Comparison of ENCODE assay signal across 8 mouse cellular contexts in genomic region chr12:112617184-112617583, GRCm38 (mm10). TPM values are rescaled to one million over a fixed set of nuclear protein-coding genes. Genes with fewer than 3 reads are reported as not detected.
A peak's percentile ranks its signal among the peaks of the same experiment; 100 is the strongest.
DNase-seq lines count a peak whose midpoint lies in the region; ATAC-seq and TF ChIP-seq lines count a peak whose summit lies in the region.

No protein-coding gene starts in this region.

- TF ChIP-seq CTCF in gastrocnemius, adult 2 months (IDR thresholded peaks at IDR 0.05), result no peak
- no peak for TF ChIP-seq CTCF in kidney, adult 2 months (conservative IDR thresholded peaks at IDR 0.05; ENCODE audit: insufficient read depth, insufficient read length, low read depth, low read length)

- H3K27ac ChIP-seq in gastrocnemius, adult 2 months, result peak overlapping the region; percentile 99
- no peak overlapping the region for H3K27ac ChIP-seq in kidney, adult 2 months (ENCODE audit: insufficient read depth, low read depth, low read length)

- 81% methylated on average over 11 of the region's 11 CpGs for WGBS in kidney, adult 2 months

- no peaks in the 10 kb centered on the region for H3K27me3 ChIP-seq in kidney, adult 2 months (replicated peaks; ENCODE audit: control insufficient read depth, insufficient read depth, low read length)

- ATAC-seq in neutrophil, adult 5-6 weeks (ENCODE audit: extremely low read depth, insufficient number of reproducible peaks, low FRiP score, poor library complexity, severe bottlenecking), result peak; percentile 45

- no peak for DNase-seq in gastrocnemius, adult 2 months
- no peak for DNase-seq in gastrocnemius, postnatal 10 days
- DNase-seq in MEL-GATA-1-ER (ENCODE audit: extremely low read depth, low read depth), result peak; percentile 85
- peak; percentile 56 to 77 for DNase-seq in layer of hippocampus, adult 18-20 months (ENCODE audit: low spot score in 2 of 2)
- DNase-seq in embryo, embryonic 9.5 days (ENCODE audit: extremely low spot score), result no peak
- no peak for DNase-seq in kidney, adult 2 months
- DNase-seq in ovary, postnatal 14 days (ENCODE audit: low spot score), result no peak

- intact Hi-C loops in gastrocnemius, adult 2 months (cut with DNase I), result no loop called here

- TF ChIP-seq POLR2A in kidney, adult 2 months (IDR thresholded peaks at IDR 0.05; ENCODE audit: low read depth, low read length), result no peak

- no peak overlapping the region for H3K4me3 ChIP-seq in gastrocnemius, adult 2 months
- no peak overlapping the region for H3K4me3 ChIP-seq in kidney, adult 2 months (ENCODE audit: insufficient read depth, low read depth, low read length)

- H3K36me3 ChIP-seq in kidney, adult 2 months (ENCODE audit: control insufficient read depth, insufficient read depth, low read length), result no peaks in the 10 kb centered on the region

- 0 out of 2 replicates have a peak, but pooled peaks cover 10% of the 10 kb centered on the region for H3K4me1 ChIP-seq in kidney, adult 2 months (ENCODE audit: control insufficient read depth, insufficient read depth, low read length)

RNA-seq across cellular contexts. Expression of gene Adssl1, which starts 2.7 kb away (rescaled TPM):
- 1,000 to 10,000 TPM; 1,028 to 1,061 TPM for total RNA-seq in gastrocnemius, adult 2 months (2021)
- 100 to 1,000 TPM; 340 to 358 TPM for total RNA-seq in gastrocnemius, postnatal 10 days (2021)
- total RNA-seq in layer of hippocampus, adult 18-20 months (2021), result 10 to 100 TPM; 14.3 to 15.7 TPM
- total RNA-seq in neutrophil, adult 5-6 weeks (2017), result 39.0 and 45.2 TPM in 2 replicates
- polyA plus RNA-seq in kidney, adult 2 months (2012; rRNA removed), result 8.1 and 10.4 TPM in 2 replicates

RNA-seq across cellular contexts. Expression of gene Siva1, which starts 27.3 kb away (rescaled TPM):
- total RNA-seq in gastrocnemius, adult 2 months (2021), result 10 to 100 TPM; 18.6 to 25.3 TPM
- total RNA-seq in gastrocnemius, postnatal 10 days (2021), result 10 to 100 TPM; 27.2 to 28.1 TPM
- 10 to 100 TPM; 23.4 TPM for total RNA-seq in layer of hippocampus, adult 18-20 months (2021)
- total RNA-seq in neutrophil, adult 5-6 weeks (2017), result 45.4 and 52.7 TPM in 2 replicates
- polyA plus RNA-seq in kidney, adult 2 months (2012; rRNA removed), result 27.7 and 27.8 TPM in 2 replicates

RNA-seq across cellular contexts. Expression of gene Inf2, which starts 28.6 kb away (rescaled TPM):
- 10 to 100 TPM in 1 of 2 experiments, 1 to 10 TPM in 1; 8.2 to 13.0 TPM for total RNA-seq in gastrocnemius, adult 2 months (2021)
- total RNA-seq in gastrocnemius, postnatal 10 days (2021), result 10 to 100 TPM; 16.8 to 22.5 TPM
- 100 to 1,000 TPM; 105 to 111 TPM for total RNA-seq in layer of hippocampus, adult 18-20 months (2021)
- total RNA-seq in neutrophil, adult 5-6 weeks (2017), result 5.8 and 6.5 TPM in 2 replicates
- polyA plus RNA-seq in kidney, adult 2 months (2012; rRNA removed), result 8.9 and 9.6 TPM in 2 replicates

RNA-seq across cellular contexts. Expression of gene Akt1, which starts 57.5 kb away (rescaled TPM):
- total RNA-seq in gastrocnemius, adult 2 months (2021), result 10 to 100 TPM; 50.9 to 59.3 TPM
- total RNA-seq in gastrocnemius, postnatal 10 days (2021), result 100 to 1,000 TPM; 133 to 142 TPM
- 100 to 1,000 TPM; 169 to 170 TPM for total RNA-seq in layer of hippocampus, adult 18-20 months (2021)
- 197 and 218 TPM in 2 replicates for total RNA-seq in neutrophil, adult 5-6 weeks (2017)
- 85.3 and 90.6 TPM in 2 replicates for polyA plus RNA-seq in kidney, adult 2 months (2012; rRNA removed)

Comparison
In these comparisons a context has a peak if more than half of its experiments do, and no peak if none do; other contexts are left out.
1. DNase-seq: peak in MEL-GATA-1-ER (single experiment) and layer of hippocampus, adult 18-20 months (2 of 2); none in gastrocnemius, adult 2 months (single experiment), gastrocnemius, postnatal 10 days (single experiment), embryo, embryonic 9.5 days (single experiment), kidney, adult 2 months (single experiment) and ovary, postnatal 14 days (single experiment).
2. RNA of gene Inf2, which starts 28.6 kb away (total RNA-seq): 105 to 111 TPM in layer of hippocampus, adult 18-20 months; 16.8 to 22.5 TPM in gastrocnemius, postnatal 10 days, 8.2 to 13.0 TPM in gastrocnemius, adult 2 months and 5.8 to 6.5 TPM in neutrophil, adult 5-6 weeks; every median in the first group is over 4 times any median in the second.